Mouse (Mus musculus) erythroid progenitor cell, adult 5-6 weeks (primary cell): ENCODE measurements around the gene Maf. TPM values are rescaled to one million over a fixed set of nuclear protein-coding genes. Genes with fewer than 3 reads are reported as not detected.

Experiments
- ATAC-seq: replicated peaks from 2 replicates; pipeline ENCODE4 v1.8.0; 2016; ENCODE audit warnings: moderate number of reproducible peaks, mild to moderate bottlenecking, moderate TSS enrichment, inconsistent platforms; ENCODE audit not compliant: poor library complexity, low FRiP score, severe bottlenecking
- total RNA-seq, 2 experiments: library from RNA; stranded (forward) in 1 of 2; stranded (reverse) in 1 of 2; fragments of 150-400 nt in 1 of 2; fragments of 186-747, 209-891 nt in 1 of 2; gene quantifications; 2 replicates each; pipeline versions ENCODE4 v1.2.3 to v1.2.4; 2015 to 2017; ENCODE audit warnings: low replicate concordance in 2 of 2

Maf gene
- total RNA-seq (2015; ENCODE audit: low replicate concordance), result 4.6 and 6.1 TPM in 2 replicates
- 4.0 and 5.8 TPM in 2 replicates for total RNA-seq (2017; ENCODE audit: low replicate concordance)

- no peak for ATAC-seq
These were observed at the start of gene Maf for GRCm38 (mm10) chr8:115707731-115708590. Gene Maf, minus strand, starts transcription at chr8:115707794.

- ATAC-seq, result no peak
These were observed 49.4 kb upstream of the Maf start for GRCm38 (mm10) chr8:115756965-115757364.

- ATAC-seq, result no peak
These were observed 48.4 kb upstream of the Maf start for GRCm38 (mm10) chr8:115756027-115756426.

- ATAC-seq, result no peak
These were observed 47.1 kb upstream of the Maf start for GRCm38 (mm10) chr8:115754694-115755093.

GRCm38 (mm10) chr8:115753801-115754200, 46.2 kb upstream of the Maf start:
- ATAC-seq, result no peak

- no peak for ATAC-seq
These were observed 39.8 kb upstream of the Maf start for GRCm38 (mm10) chr8:115747426-115747825.

GRCm38 (mm10) chr8:115745648-115746047, 38.1 kb upstream of the Maf start:
- no peak for ATAC-seq

GRCm38 (mm10) chr8:115743441-115743840, 35.8 kb upstream of the Maf start:
- no peak for ATAC-seq

GRCm38 (mm10) chr8:115742646-115743045, 35.1 kb upstream of the Maf start:
- no peak for ATAC-seq

GRCm38 (mm10) chr8:115741964-115742363, 34.4 kb upstream of the Maf start:
- ATAC-seq, result no peak

GRCm38 (mm10) chr8:115739756-115740155, 32.2 kb upstream of the Maf start:
- ATAC-seq, result no peak

- ATAC-seq, result no peak
These were observed 24.8 kb upstream of the Maf start for GRCm38 (mm10) chr8:115732401-115732800.

- ATAC-seq, result no peak
These were observed 19.2 kb upstream of the Maf start for GRCm38 (mm10) chr8:115726807-115727206.

- no peak for ATAC-seq
These were observed 18.6 kb upstream of the Maf start for GRCm38 (mm10) chr8:115726231-115726630.

- ATAC-seq, result no peak
These were observed 11.5 kb upstream of the Maf start for GRCm38 (mm10) chr8:115719126-115719525.

GRCm38 (mm10) chr8:115718621-115719020, 11.0 kb upstream of the Maf start:
- ATAC-seq, result no peak

- no peak for ATAC-seq
These were observed 7.7 kb upstream of the Maf start for GRCm38 (mm10) chr8:115715262-115715661.

- ATAC-seq, result no peak
These were observed 3.5 kb upstream of the Maf start for GRCm38 (mm10) chr8:115711106-115711505.

- ATAC-seq, result no peak
These were observed 2.3 kb upstream of the Maf start for GRCm38 (mm10) chr8:115709931-115710330.

- no peak for ATAC-seq
These were observed 1.6 kb upstream of the Maf start for GRCm38 (mm10) chr8:115708936-115709780.
